Mouse (Mus musculus) embryonic facial prominence, embryonic 13.5 days (tissue): ENCODE results near the gene Vipr1. TPM values are rescaled to one million over a fixed set of nuclear protein-coding genes. Genes with fewer than 3 reads are reported as not detected.
"Not testable (repeated sequence)": the region's sequence is repeated elsewhere in the genome, so short reads cannot be mapped to it uniquely, and the experiment has no call there.

ENCODE experiments used
- ATAC-seq: fragments of 200-750 bp; cut with Nextera tagmentation; 2 replicates; pipeline ENCODE4 v1.8.0; 2017; ENCODE audit warnings: low read depth; ENCODE audit not compliant: insufficient number of reproducible peaks, insufficient read depth, low FRiP score, low TSS enrichment
- H3K27ac ChIP-seq: fragments of 300-500 bp; sonication (generic); 2 replicates; pipeline ENCODE4 v1.5.1; 2015; ENCODE audit warnings: moderate library complexity, mild to moderate bottlenecking, inconsistent platforms
- H3K27me3 ChIP-seq: fragments of 300-500 bp; sonication (generic); 2 replicates; pipeline ENCODE4 v1.6.1; 2015; ENCODE audit warnings: mild to moderate bottlenecking, inconsistent platforms
- H3K36me3 ChIP-seq: fragments of 300-500 bp; sonication (generic); 2 replicates; pipeline ENCODE4 v1.6.1; 2015; ENCODE audit warnings: mild to moderate bottlenecking, inconsistent platforms
- H3K4me1 ChIP-seq: fragments of 300-500 bp; sonication (generic); 2 replicates; pipeline ENCODE4 v1.6.1; 2015; ENCODE audit warnings: inconsistent platforms
- H3K4me2 ChIP-seq: fragments of 300-500 bp; sonication (generic); 2 replicates; pipeline ENCODE4 v1.6.1; 2015; ENCODE audit warnings: moderate library complexity, mild to moderate bottlenecking, inconsistent platforms
- H3K4me3 ChIP-seq: fragments of 300-500 bp; sonication (generic); 2 replicates; pipeline ENCODE4 v1.5.1; 2015; ENCODE audit warnings: mild to moderate bottlenecking, inconsistent platforms
- H3K9ac ChIP-seq: fragments of 300-500 bp; sonication (generic); 2 replicates; pipeline ENCODE4 v1.6.1; 2015; ENCODE audit warnings: mild to moderate bottlenecking, inconsistent platforms
- H3K9me3 ChIP-seq: fragments of 300-500 bp; sonication (generic); 2 replicates; pipeline ENCODE4 v1.6.1; 2016; ENCODE audit warnings: inconsistent platforms
- WGBS: fragments of 180-500 bp; shearing (Covaris S2); methylation state at CpG from one replicate; pipeline ENCODE4 v1.1.7; 2015; ENCODE audit warnings: mixed read lengths; 5-methylcytosine and 5-hydroxymethylcytosine counted together
- polyA plus RNA-seq: library from polyadenylated mRNA; unstranded; fragments of >200 nt; fragmentation: Nextera tagmentation; extraction: Ambion mirVana; gene quantifications from 2 replicates; pipeline ENCODE4 v1.2.1, GENCODE M21; 2015

The Vipr1 gene
- polyA plus RNA-seq = 0.67 TPM in 2 replicates

DNA sequence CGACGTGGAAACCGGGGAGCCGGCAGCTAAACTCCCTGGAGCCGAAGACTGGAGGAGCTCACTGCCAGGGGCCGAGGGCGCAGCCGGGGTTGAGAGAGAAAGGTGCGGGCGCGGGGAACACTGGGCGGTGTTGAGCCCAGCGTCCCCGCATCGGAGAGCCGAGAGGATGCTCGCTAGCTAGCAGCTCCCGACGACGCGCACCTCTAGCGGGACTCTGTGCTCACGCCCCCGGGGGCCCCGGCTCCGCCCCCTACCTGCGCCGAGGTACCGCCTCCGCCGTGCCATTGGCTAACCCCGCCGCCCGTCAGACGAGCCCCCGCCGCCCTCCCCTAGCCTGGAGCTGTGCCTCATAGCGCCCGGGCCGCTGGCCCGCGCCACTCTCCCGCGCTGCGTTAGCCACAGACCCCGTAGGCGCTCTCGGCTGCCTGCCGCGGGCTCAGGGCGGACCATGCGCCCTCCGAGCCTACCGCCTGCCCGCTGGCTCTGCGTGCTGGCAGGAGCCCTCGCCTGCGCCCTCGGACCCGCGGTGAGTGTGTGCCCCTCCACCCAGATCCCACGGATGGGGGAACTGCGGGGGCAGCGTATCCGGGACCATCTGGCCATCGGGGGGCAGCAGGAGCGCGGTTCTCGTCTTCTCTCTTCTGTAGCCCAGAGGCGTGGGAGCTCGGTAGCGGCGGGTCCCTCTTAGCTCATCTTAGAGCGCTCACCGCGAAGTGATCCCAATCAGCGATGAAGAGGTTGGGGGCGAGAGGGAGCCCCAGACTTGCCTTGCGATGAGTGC, at the start of gene Vipr1:
Gene Vipr1, plus strand, starts transcription at position 316 of the 781 bp plus-strand sequence.
- peaks cover 74% of the 10 kb centered on the region for H3K27me3 ChIP-seq
- H3K9ac ChIP-seq = peak within 1 kb of the TSS; percentile 73
- H3K27ac ChIP-seq = no peak within 1 kb of the TSS
- no peaks in the 10 kb centered on the region for H3K9me3 ChIP-seq
- peak; percentile 80 for ATAC-seq
- WGBS = under 1% methylated on average over 78 of the region's 79 CpGs
- H3K4me2 ChIP-seq = peak within 1 kb of the TSS; percentile 95
- peak within 1 kb of the TSS; percentile 56 for H3K4me3 ChIP-seq
- H3K36me3 ChIP-seq = no peaks in the 10 kb centered on the region
- peaks cover 18% of the 10 kb centered on the region for H3K4me1 ChIP-seq

DNA sequence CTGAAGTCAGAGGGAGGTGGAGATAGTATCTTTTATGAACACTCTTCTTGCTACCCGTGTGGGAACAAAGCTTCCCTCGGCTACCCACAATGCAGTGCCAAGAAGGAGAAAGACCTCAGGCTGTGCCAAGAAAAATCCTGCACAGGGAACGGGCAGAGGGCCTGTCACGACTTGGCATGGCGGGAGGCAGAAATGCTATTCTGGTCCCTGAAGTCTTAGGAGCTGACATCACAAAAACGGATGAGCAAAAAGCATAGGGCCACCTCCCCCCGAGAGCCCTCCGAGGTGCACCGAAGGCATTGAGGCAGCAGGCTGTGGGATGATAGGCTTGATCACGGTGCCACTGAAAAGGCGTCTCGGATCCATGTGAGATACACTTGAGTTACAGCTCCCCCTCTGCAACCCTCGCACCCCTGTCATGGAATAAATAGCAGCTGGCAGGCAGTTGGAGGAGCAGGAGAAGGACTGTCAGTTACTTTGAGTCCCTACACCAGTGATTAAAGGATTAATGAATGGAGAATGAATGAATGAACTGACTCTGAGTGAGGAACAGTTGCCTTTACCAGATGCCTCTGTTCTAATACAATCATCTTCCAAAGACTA, 49.5 kb upstream of the Vipr1 start:
- no peaks in the 10 kb centered on the region for H3K27me3 ChIP-seq
- H3K9me3 ChIP-seq = 0 out of 2 replicates have a peak, but pooled peaks cover 9% of the 10 kb centered on the region
- no peak overlapping the region for H3K27ac ChIP-seq
- no peak overlapping the region for H3K9ac ChIP-seq
- 76% methylated on average over 13 of the region's 13 CpGs for WGBS
- H3K4me1 ChIP-seq = peaks cover 6% of the 10 kb centered on the region
- no peak for ATAC-seq
- H3K36me3 ChIP-seq = no peaks in the 10 kb centered on the region
- H3K4me3 ChIP-seq = no peak overlapping the region
- H3K4me2 ChIP-seq = no peak overlapping the region

DNA sequence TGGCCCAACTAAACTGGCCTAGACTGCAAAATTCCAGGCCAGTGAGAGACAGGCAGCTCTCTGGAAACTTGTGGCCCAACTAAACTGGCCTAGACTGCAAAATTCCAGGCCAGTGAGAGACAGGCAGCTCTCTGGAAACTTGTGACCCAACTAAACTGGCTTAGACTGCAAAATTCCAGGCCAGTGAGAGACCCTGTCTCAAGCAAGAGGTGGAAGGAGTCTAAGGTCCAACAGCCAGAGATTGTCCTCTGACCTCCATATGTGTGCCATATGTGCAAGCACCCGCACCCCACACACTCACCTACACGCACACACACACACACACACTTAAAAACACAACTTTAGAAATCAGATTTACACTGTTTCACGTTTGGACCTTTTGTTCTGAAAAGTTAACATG, 48.7 kb upstream of the Vipr1 start:
- not testable (repeated sequence) for H3K4me3 ChIP-seq, H3K9me3 ChIP-seq, H3K27me3 ChIP-seq, ATAC-seq, H3K4me2 ChIP-seq, H3K36me3 ChIP-seq, H3K9ac ChIP-seq, H3K27ac ChIP-seq, H3K4me1 ChIP-seq
- WGBS = 70% methylated on average over 3 of the region's 3 CpGs

DNA sequence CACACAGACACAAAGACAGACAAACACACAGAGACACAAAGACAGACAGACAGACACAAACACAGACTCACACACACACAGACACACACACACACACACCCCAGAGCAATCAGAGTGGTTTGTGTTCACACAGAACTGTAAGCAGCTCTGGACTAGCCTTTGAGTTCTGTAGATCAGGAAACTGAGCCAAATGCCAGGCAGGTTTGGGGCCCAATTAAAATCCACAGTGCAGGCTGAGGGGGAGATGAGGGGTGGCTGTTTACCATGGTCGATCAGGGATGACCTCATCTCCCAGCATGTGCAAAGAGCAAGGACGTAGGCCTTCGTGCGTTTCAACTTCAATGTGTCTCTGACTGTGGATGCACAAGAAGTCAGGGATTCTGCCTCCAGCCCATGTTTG, 47.7 kb upstream of the Vipr1 start:
- Histone ChIP-seq H3K4me2 (no peak overlapping the region), H3K4me1 (peaks cover 12% of the 10 kb centered on the region), H3K36me3 (no peaks in the 10 kb centered on the region), H3K9ac (no peak overlapping the region), H3K27ac (no peak overlapping the region), H3K9me3 (no peaks in the 10 kb centered on the region), H3K27me3 (no peaks in the 10 kb centered on the region), H3K4me3 (no peak overlapping the region)
- ATAC-seq = no peak
- 74% methylated on average over 4 of the region's 4 CpGs for WGBS

DNA sequence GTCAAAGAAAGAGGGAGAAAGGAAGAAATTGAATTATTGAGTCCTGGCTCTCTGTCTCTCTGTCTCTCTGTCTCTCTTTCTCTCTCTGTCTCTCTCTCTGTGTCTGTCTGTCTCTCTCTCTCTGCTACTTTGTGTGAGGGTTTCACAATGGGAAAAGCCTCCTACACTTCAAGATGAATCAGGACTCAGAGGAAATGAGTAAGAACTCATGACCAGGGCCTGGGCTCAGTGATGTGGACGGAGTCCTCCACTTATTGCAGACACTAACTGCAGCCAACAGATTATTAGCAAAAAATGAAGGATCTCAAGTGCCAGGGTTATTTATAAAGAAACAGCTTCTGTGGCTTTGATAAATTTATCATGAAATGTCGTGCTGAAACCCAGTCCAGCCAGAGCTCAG, 44.4 kb upstream of the Vipr1 start:
- Histone ChIP-seq H3K9me3 (no peaks in the 10 kb centered on the region), H3K27me3 (no peaks in the 10 kb centered on the region), H3K27ac (no peak overlapping the region), H3K4me2 (no peak overlapping the region), H3K36me3 (no peaks in the 10 kb centered on the region), H3K4me3 (no peak overlapping the region), H3K9ac (no peak overlapping the region), H3K4me1 (peaks cover 33% of the 10 kb centered on the region)
- 79% methylated on average over 2 of the region's 2 CpGs for whole genome bisulfite sequencing
- no peak for ATAC-seq

DNA sequence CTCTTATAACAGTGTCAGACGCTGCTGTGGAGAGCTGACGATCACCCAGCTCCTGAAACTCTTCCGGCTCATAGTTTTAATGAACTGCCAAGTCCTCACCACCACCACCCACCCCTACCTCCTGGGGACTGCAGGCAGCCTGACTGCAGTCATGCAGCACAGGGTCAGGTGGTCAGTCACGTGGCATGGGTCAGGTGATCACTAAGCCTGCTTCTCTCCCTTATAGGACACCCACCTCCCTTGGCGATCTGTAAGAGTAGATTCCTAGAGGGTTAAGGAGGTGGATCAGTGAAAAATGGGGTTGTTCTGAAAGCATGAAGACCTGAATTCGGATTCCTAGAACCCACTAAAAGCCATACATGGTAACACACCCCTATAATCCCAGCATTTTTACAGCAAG, 43.0 kb upstream of the Vipr1 start:
- no peak overlapping the region for H3K9ac ChIP-seq
- no peaks in the 10 kb centered on the region for H3K36me3 ChIP-seq
- H3K9me3 ChIP-seq = no peaks in the 10 kb centered on the region
- H3K27ac ChIP-seq = no peak overlapping the region
- ATAC-seq = no peak
- no peak overlapping the region for H3K4me2 ChIP-seq
- H3K4me3 ChIP-seq = no peak overlapping the region
- WGBS = 82% methylated on average over 6 of the region's 6 CpGs
- peaks cover 27% of the 10 kb centered on the region for H3K4me1 ChIP-seq
- H3K27me3 ChIP-seq = no peaks in the 10 kb centered on the region

DNA sequence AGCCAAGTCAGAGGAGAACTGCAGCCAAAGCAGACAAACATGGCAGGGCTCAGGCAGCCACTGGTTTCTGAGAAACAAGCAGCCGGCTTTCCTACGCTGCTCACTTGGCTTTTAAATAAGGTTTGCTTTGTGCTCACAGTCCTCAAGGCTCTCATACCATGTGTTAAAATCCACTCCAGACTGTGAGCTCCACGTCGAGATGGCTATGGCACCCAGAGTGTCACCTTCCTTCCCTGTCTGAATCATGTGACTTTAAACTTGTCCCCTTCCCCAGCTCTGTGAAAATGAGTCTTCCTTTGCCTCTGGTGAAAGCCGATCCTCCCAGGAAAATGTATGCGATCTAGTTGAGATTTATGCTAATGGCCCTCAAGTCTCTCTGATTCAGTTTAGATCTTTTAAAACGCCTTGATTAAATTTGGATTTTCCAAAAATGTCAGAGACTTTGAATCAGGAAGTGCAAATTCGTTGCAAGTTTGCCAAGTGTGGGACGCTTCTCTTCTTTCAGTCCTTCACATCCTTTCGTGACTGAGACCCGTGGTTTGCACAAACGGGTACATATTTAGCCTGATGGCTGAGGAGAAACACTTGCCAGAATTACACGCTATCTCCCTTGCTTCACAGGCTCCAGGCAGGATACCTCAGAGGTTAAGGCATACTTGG, 42.2 kb upstream of the Vipr1 start:
- peaks cover 27% of the 10 kb centered on the region for H3K4me1 ChIP-seq
- no peaks in the 10 kb centered on the region for H3K9me3 ChIP-seq
- H3K4me2 ChIP-seq = peak overlapping the region; percentile 41
- peak overlapping the region; percentile 36; the same call in 1 of the 2 replicates for H3K9ac ChIP-seq
- H3K36me3 ChIP-seq = no peaks in the 10 kb centered on the region
- H3K27ac ChIP-seq = peak overlapping the region; percentile 60
- ATAC-seq = no peak
- no peaks in the 10 kb centered on the region for H3K27me3 ChIP-seq
- no peak overlapping the region for H3K4me3 ChIP-seq
- WGBS = 30% methylated on average over 13 of the region's 13 CpGs

DNA sequence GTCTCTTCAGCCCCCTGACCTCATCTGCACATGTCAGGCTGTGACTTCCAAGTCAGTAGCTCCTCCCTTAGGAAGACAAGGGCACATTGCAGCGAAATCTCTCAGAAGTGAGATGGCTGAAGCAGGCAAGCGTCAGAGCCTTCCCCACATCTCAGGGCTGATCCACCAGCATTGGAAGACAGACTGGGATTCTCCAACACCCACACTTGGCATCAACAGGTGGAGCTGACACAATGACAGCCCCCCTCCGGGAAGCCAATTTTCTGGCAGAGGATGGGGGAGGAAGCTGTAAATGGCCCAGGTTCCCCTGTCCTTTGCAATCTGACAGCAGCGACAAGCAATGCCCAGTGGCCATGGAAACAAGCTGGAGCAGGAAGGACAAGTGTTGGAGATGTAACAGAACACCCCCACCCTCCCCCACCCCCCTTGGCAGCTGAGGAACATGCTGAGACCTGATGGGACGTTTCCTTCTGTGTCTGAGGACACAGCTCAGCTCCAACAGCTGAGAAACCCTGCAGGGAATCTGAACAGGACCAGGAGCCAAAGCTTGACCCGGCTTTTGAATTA, 41.6 kb upstream of the Vipr1 start:
- Histone ChIP-seq H3K9me3 (no peaks in the 10 kb centered on the region), H3K4me2 (peak overlapping the region; percentile 41), H3K4me1 (peaks cover 27% of the 10 kb centered on the region), H3K36me3 (no peaks in the 10 kb centered on the region), H3K27ac (peak overlapping the region; percentile 60), H3K27me3 (no peaks in the 10 kb centered on the region), H3K4me3 (no peak overlapping the region), H3K9ac (peak overlapping the region; percentile 36; the same call in 1 of the 2 replicates)
- WGBS = 27% methylated on average over 6 of the region's 6 CpGs
- no peak for ATAC-seq

DNA sequence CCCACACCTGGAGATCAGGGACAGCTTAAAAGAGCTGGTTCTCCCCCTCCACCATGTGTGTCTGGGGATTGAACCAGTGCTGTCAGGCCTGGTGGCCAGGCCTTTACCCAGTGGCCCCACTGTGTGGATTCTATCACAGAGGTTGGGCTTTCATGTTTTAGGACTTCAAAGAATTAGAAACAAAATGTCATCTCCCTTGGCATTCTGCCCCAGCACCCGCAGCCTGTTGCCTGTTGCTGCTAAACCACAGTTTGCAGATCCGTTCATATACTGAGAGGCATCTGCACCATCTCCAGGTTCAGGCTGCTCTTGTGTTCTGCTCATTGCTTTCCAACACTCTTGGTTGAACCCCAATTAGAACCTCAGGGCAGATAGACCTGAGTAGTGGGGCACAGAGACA, 40.1 kb upstream of the Vipr1 start:
- peaks cover 27% of the 10 kb centered on the region for H3K4me1 ChIP-seq
- no peak overlapping the region for H3K9ac ChIP-seq
- H3K36me3 ChIP-seq = no peaks in the 10 kb centered on the region
- H3K4me2 ChIP-seq = no peak overlapping the region
- H3K4me3 ChIP-seq = no peak overlapping the region
- ATAC-seq = no peak
- H3K9me3 ChIP-seq = no peaks in the 10 kb centered on the region
- no peaks in the 10 kb centered on the region for H3K27me3 ChIP-seq
- H3K27ac ChIP-seq = no peak overlapping the region
- 72% methylated on average over 2 of the region's 2 CpGs for WGBS

DNA sequence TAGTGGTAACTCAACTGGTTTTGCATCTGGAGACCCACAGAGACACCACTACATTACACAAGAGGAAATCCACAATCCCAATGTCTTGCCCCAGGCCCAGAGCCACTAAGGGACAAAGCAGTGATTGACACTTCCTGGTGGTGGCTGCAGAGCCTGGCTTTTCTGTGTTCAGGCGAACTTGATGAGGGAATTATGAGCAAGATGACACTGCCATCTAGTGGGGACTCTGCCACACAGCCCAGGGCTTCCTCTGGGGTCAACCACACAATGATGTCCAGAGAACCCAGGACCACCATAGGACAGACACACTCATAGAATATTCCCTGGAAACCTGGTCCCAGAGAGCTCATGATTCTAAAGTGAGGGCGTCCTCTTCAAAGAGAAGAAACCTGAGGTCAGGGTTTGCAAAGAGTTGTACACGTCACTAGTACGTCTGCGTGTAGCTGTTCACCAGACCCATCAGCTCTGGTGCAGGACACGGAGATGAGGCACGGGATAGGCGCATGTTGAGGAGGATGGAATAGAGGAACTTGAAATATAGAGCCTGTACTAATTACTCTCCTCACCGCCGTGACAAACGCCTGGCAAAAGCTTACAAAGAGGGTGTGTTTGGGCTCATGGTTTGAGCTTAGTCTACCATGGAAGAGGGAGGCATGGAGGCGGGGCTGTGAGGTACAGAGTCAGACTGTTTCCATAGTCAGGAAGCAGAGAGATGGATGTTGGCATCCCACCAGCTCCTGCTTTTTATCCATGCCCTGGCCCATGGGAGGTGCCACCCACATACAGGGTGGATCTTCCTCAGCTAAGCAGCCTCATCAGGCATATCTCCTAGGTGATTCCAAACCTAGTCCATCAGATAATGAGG, 36.9 kb upstream of the Vipr1 start:
- no peak overlapping the region for H3K4me2 ChIP-seq
- no peak overlapping the region for H3K27ac ChIP-seq
- 0 out of 2 replicates have a peak, but pooled peaks have one; percentile 2 for ATAC-seq
- H3K36me3 ChIP-seq = no peaks in the 10 kb centered on the region
- 52% methylated on average over 12 of the region's 12 CpGs for WGBS
- peaks cover 13% of the 10 kb centered on the region for H3K4me1 ChIP-seq
- H3K9me3 ChIP-seq = no peaks in the 10 kb centered on the region
- no peak overlapping the region for H3K4me3 ChIP-seq
- no peaks in the 10 kb centered on the region; the same call in 1 of the 2 replicates for H3K27me3 ChIP-seq
- no peak overlapping the region for H3K9ac ChIP-seq
